Mouse (Mus musculus): ENCODE data around the gene Ear6. TPM values are rescaled to one million over a fixed set of nuclear protein-coding genes. Genes with fewer than 3 reads are reported as not detected.

Ear6 gene
- not detected for total RNA-seq (2023)

GRCm38 (mm10) chr14:51853399-51853798 is at the start of gene Ear6:
TSS of gene Ear6 (plus strand) at chr14:51853699.

GRCm38 (mm10) chr14:51884598-51885331 is 31.3 kb downstream of the Ear6 start, which contains the start of gene Mettl17:
TSS of gene Mettl17 (plus strand) at chr14:51884842.

GRCm38 (mm10) chr14:51892191-51892939 is 38.9 kb downstream of the Ear6 start, which contains the start of gene Slc39a2:
TSS of gene Slc39a2 (plus strand) at chr14:51892889.

Other genes with a start within 250 kb of the Ear6 start
- not detected for gene Gm17078, start 242.4 kb upstream of the Ear6 start, total RNA-seq (2023)
- not detected for gene Gm4181, start 218.0 kb upstream of the Ear6 start, total RNA-seq (2023)
- not detected for gene Gm17079, start 158.2 kb upstream of the Ear6 start, total RNA-seq (2023)
- not detected for gene Gm5800, start 136.5 kb upstream of the Ear6 start, total RNA-seq (2023)
- not detected for gene Ang4, start 80.1 kb upstream of the Ear6 start, total RNA-seq (2023)
- gene AY358078, start 53.7 kb upstream of the Ear6 start, total RNA-seq (2023) = not detected
- gene Mettl17, start 31.1 kb downstream of the Ear6 start, total RNA-seq (2023) = 10 to 100 TPM; 69.2 to 82.2 TPM
- gene Slc39a2, start 39.2 kb downstream of the Ear6 start, total RNA-seq (2023) = 1 to 10 TPM; 1.5 to 1.7 TPM
- gene Ndrg2, start 60.5 kb downstream of the Ear6 start, total RNA-seq (2023) = 10 to 100 TPM; 17.9 to 18.4 TPM
- not detected for gene Tppp2, start 64.7 kb downstream of the Ear6 start, total RNA-seq (2023)
- not detected for gene Rnase13, start 69.1 kb downstream of the Ear6 start, total RNA-seq (2023)
- 1 to 10 TPM; 3.2 to 3.6 TPM for gene Arhgef40, start 131.0 kb downstream of the Ear6 start, total RNA-seq (2023)
- gene Tmem253, start 162.0 kb downstream of the Ear6 start, total RNA-seq (2023) = not detected
- gene Zfp219, start 167.0 kb downstream of the Ear6 start, total RNA-seq (2023) = 10 to 100 TPM; 11.2 to 21.6 TPM
- gene Olfr221, start 188.8 kb downstream of the Ear6 start, total RNA-seq (2023) = not detected

Measured in T-cell, adult 66 days (primary cell).